Mouse (Mus musculus) heart, adult 2 months (tissue): ENCODE results near the gene Ripk3. TPM values are rescaled to one million over a fixed set of nuclear protein-coding genes. Genes with fewer than 3 reads are reported as not detected.
A peak's percentile ranks its signal among the peaks of the same experiment; 100 is the strongest.

Experiments used
- DNase-seq, 2 experiments: peaks; one replicate each; pipeline ENCODE4 v3.0.0; 2021
- H3K27ac ChIP-seq: fragments of 200-600 bp; 2 replicates; pipeline ENCODE4 v1.8.1; 2022
- H3K27me3 ChIP-seq: fragments of 200-500 bp; 2 replicates; pipeline ENCODE4 v1.6.1; 2012; ENCODE audit warnings: mild to moderate bottlenecking, low read length, inconsistent platforms, mixed read lengths; ENCODE audit not compliant: control insufficient read depth, insufficient read depth
- H3K36me3 ChIP-seq: fragments of 200-500 bp; 2 replicates; pipeline ENCODE4 v1.6.1; 2012; ENCODE audit warnings: low read length, inconsistent platforms; ENCODE audit not compliant: control insufficient read depth, insufficient read depth
- H3K4me1 ChIP-seq: fragments of 200-500 bp; 2 replicates; pipeline ENCODE4 v1.6.1; 2011; ENCODE audit warnings: low read length; ENCODE audit not compliant: control insufficient read depth, insufficient read depth
- H3K4me3 ChIP-seq: fragments of 200-600 bp; 2 replicates; pipeline ENCODE4 v1.8.1; 2022
- H3K79me2 ChIP-seq: fragments of 200-500 bp; replicated peaks from 2 replicates; pipeline ENCODE4 v1.6.1; 2012; ENCODE audit warnings: mild to moderate bottlenecking, inconsistent platforms, low read length, moderate library complexity, mixed read lengths; ENCODE audit not compliant: control insufficient read depth, insufficient read depth
- H3K9ac ChIP-seq: fragments of 200-500 bp; 2 replicates; pipeline ENCODE4 v1.6.1; 2012; ENCODE audit warnings: low read depth, mild to moderate bottlenecking, control low read depth, inconsistent platforms, low read length, mixed read lengths
- CTCF ChIP-seq: fragments of 200-600 bp; IDR thresholded peaks from 2 replicates; pipeline ENCODE4 v1.8.1; 2022; ENCODE audit warnings: antibody characterized with exemption, mild to moderate bottlenecking, moderate library complexity
- EP300 ChIP-seq: fragments of 200-500 bp; IDR thresholded peaks from 2 replicates; pipeline ENCODE4 v1.6.1; 2011; ENCODE audit warnings: low read depth, low read length, control low read depth; ENCODE audit not compliant: insufficient read depth
- POLR2A ChIP-seq: fragments of 200-500 bp; IDR thresholded peaks from 2 replicates; pipeline ENCODE4 v1.6.1; 2011; ENCODE audit warnings: mild to moderate bottlenecking, low read depth, low read length, control low read depth; ENCODE audit not compliant: insufficient read depth
- WGBS: fragments of 180-500 bp; shearing (Covaris S2); methylation state at CpG from one replicate; pipeline ENCODE4 v1.1.7; 2018; 5-methylcytosine and 5-hydroxymethylcytosine counted together
- intact Hi-C: fragments of 180-260 bp; cut with DNase I; formaldehyde crosslinking; loops from one replicate; pipeline ENCODE4 v1.15.1; 2025
- polyA plus RNA-seq: library from polyadenylated mRNA; depleted of rRNA; stranded (reverse); fragments of >200 nt; gene quantifications from 2 replicates; pipeline ENCODE4 v1.2.3, GENCODE M21; 2012
- total RNA-seq, 2 experiments: library from RNA; stranded (reverse); gene quantifications; 2 replicates each; pipeline ENCODE4 v1.2.3; 2021

The Ripk3 gene
- total and polyA plus RNA-seq, 3 experiments: 2.2 to 3.5 (median 2.4) TPM

- no peak overlapping the region for H3K4me3 ChIP-seq
- no peak overlapping the region for H3K9ac ChIP-seq
- DNase-seq: no peak
- no peak overlapping the region for H3K27ac ChIP-seq
- TF ChIP-seq EP300 (no peak), POLR2A (no peak), CTCF (no peak)
- 46% methylated on average over 7 of the region's 7 CpGs for WGBS
- H3K27me3 ChIP-seq: no peaks in the 10 kb centered on the region
- no peaks in the 10 kb centered on the region; the same call in 1 of the 2 replicates for H3K36me3 ChIP-seq
- no peaks in the 10 kb centered on the region for H3K79me2 ChIP-seq
- peaks cover 6% of the 10 kb centered on the region for H3K4me1 ChIP-seq
- intact Hi-C loops: no loop called here
Measured at GRCm38 (mm10) chr14:55776711-55777110, 12.0 kb downstream of the Ripk3 start.

GRCm38 (mm10) chr14:55769087-55769703 is 19.5 kb downstream of the Ripk3 start:
- Histone ChIP-seq H3K4me1 (no peaks in the 10 kb centered on the region), H3K9ac (no peak overlapping the region), H3K27me3 (no peaks in the 10 kb centered on the region), H3K27ac (no peak overlapping the region), H3K36me3 (no peaks in the 10 kb centered on the region), H3K79me2 (no peaks in the 10 kb centered on the region), H3K4me3 (no peak overlapping the region)
- intact Hi-C loops: no loop called here
- no peak for DNase-seq
- TF ChIP-seq POLR2A (no peak), EP300 (no peak), CTCF (no peak)
- 84% methylated on average over 16 of the region's 16 CpGs for WGBS

- Histone ChIP-seq H3K27me3 (no peaks in the 10 kb centered on the region), H3K4me3 (no peak overlapping the region), H3K27ac (no peak overlapping the region), H3K4me1 (no peaks in the 10 kb centered on the region), H3K9ac (no peak overlapping the region), H3K36me3 (no peaks in the 10 kb centered on the region), H3K79me2 (no peaks in the 10 kb centered on the region)
- WGBS: 77% methylated on average over 6 of the region's 6 CpGs
- no peak for DNase-seq
- intact Hi-C loops: no loop called here
- TF ChIP-seq POLR2A: no peak
Measured at GRCm38 (mm10) chr14:55768555-55768954, 20.1 kb downstream of the Ripk3 start.

- WGBS: 22% methylated on average over 52 of the region's 52 CpGs
- no peak overlapping the region for H3K27ac ChIP-seq
Measured at GRCm38 (mm10) chr14:55767519-55768414, 20.9 kb downstream of the Ripk3 start.

GRCm38 (mm10) chr14:55765696-55766095 is 23.0 kb downstream of the Ripk3 start, which contains the start of gene Ltb4r1:
Ltb4r1 (plus strand) TSS chr14:55765962.
- Histone ChIP-seq H3K27ac (no peak within 1 kb of the TSS), H3K36me3 (no peaks in the 10 kb centered on the region), H3K4me3 (no peak within 1 kb of the TSS), H3K27me3 (0 out of 2 replicates have a peak, but pooled peaks cover 2% of the 10 kb centered on the region), H3K79me2 (no peaks in the 10 kb centered on the region), H3K9ac (no peak within 1 kb of the TSS), H3K4me1 (peaks cover 7% of the 10 kb centered on the region)
- TF ChIP-seq CTCF: no peak
- no peak for TF ChIP-seq EP300
- no peak for TF ChIP-seq POLR2A
- intact Hi-C loops: no loop called here
- no peak for DNase-seq
- 57% methylated on average over 4 of the region's 4 CpGs for WGBS

More at GRCm38 (mm10) chr14:55767519-55768414, 20.9 kb downstream of the Ripk3 start:
- 0 out of 2 replicates have a peak, but pooled peaks have one; percentile 16 for TF ChIP-seq POLR2A
- TF ChIP-seq CTCF: peak; percentile 74
- no peak for TF ChIP-seq EP300
- Histone ChIP-seq H3K27me3 (no peaks in the 10 kb centered on the region), H3K4me1 (peaks cover 5% of the 10 kb centered on the region), H3K36me3 (no peaks in the 10 kb centered on the region), H3K9ac (peak overlapping the region; percentile 55), H3K4me3 (peak overlapping the region; percentile 40), H3K79me2 (no peaks in the 10 kb centered on the region)
- intact Hi-C loops: no loop called here
- peak; percentile 69 to 74 for DNase-seq
